Mouse (Mus musculus) hindbrain, postnatal 0 days (tissue): ENCODE measurements at regions not wholly inside any gene's neighbourhood (a gene's known extent, or its start where the extent isn't known, plus 50 kb on each side); places are given as distances from the start of the nearest gene placed in this dataset.

Experiments
- ATAC-seq: fragments of 200-750 bp; cut with Nextera tagmentation; 2 replicates; pipeline ENCODE4 v1.8.0; 2017; ENCODE audit warnings: mild to moderate bottlenecking, moderate TSS enrichment, moderate library complexity
- DNase-seq: peaks from one replicate; pipeline ENCODE4 v3.0.0-alpha.2; 2015; ENCODE audit warnings: low spot score
- H3K27ac ChIP-seq: fragments of 300-500 bp; sonication (generic); 2 replicates; pipeline ENCODE4 v1.5.1; 2014; ENCODE audit warnings: mild to moderate bottlenecking
- H3K27me3 ChIP-seq: fragments of 300-500 bp; sonication (generic); 2 replicates; pipeline ENCODE4 v1.6.1; 2014; ENCODE audit warnings: low read length, mixed read lengths; ENCODE audit not compliant: insufficient read depth
- H3K36me3 ChIP-seq: fragments of 300-500 bp; sonication (generic); 2 replicates; pipeline ENCODE4 v1.6.1; 2014; ENCODE audit warnings: low read length, mixed read lengths; ENCODE audit not compliant: insufficient read depth
- H3K4me1 ChIP-seq: fragments of 300-500 bp; sonication (generic); 2 replicates; pipeline ENCODE4 v1.6.1; 2014; ENCODE audit warnings: antibody characterized with exemption, low read length, mixed read lengths; ENCODE audit not compliant: insufficient read depth
- H3K4me2 ChIP-seq: fragments of 300-500 bp; sonication (generic); 2 replicates; pipeline ENCODE4 v1.6.1; 2014; ENCODE audit warnings: low read depth, mild to moderate bottlenecking, low read length, moderate library complexity, mixed read lengths
- H3K4me3 ChIP-seq: fragments of 300-500 bp; sonication (generic); 2 replicates; pipeline ENCODE4 v1.5.1; 2014; ENCODE audit warnings: low read length
- H3K9ac ChIP-seq: fragments of 300-500 bp; sonication (generic); replicated peaks from 2 replicates; pipeline ENCODE4 v1.6.1; 2014; ENCODE audit warnings: mild to moderate bottlenecking, low read length, moderate library complexity, mixed read lengths
- H3K9me3 ChIP-seq: fragments of 300-500 bp; sonication (generic); 2 replicates; pipeline ENCODE4 v1.6.1; 2016; ENCODE audit warnings: low read length, mixed read lengths
- CTCF ChIP-seq: IDR thresholded peaks from 2 replicates; pipeline ENCODE4 v1.5.1; 2016; ENCODE audit warnings: antibody characterized with exemption, control low read depth, low read depth
- WGBS: fragments of 180-500 bp; shearing (Covaris S2); extraction: QIAGEN DNeasy Blood & Tissue Kit; methylation state at CpG from one replicate; pipeline ENCODE4 v1.1.7; 2014; 5-methylcytosine and 5-hydroxymethylcytosine counted together

DNA sequence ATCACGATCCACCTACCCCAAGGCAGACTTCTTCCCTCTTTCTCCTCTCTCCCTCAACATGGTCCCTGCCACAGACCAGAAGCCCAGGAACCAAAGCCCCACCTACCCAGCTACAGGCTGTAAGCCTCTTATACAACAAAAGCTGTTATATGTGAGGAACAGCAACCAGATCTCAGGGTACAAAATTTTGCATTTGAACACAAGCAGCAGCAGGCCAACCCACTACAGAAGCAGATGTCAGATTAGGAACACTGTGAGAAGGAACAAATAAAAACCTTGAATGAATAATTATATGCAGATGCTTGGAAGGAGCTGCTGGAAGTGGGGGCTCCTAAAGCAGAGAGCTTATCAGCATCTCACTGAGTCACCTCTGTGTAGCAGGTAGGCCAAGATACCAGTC lies 444.8 kb downstream of the Tox3 start:
- H3K9ac ChIP-seq = no peak overlapping the region
- H3K4me2 ChIP-seq = no peak overlapping the region
- no peaks in the 10 kb centered on the region; the same call in 1 of the 2 replicates for H3K9me3 ChIP-seq
- H3K4me1 ChIP-seq = no peaks in the 10 kb centered on the region
- no peak for ATAC-seq
- H3K27ac ChIP-seq = no peak overlapping the region
- no peak for DNase-seq
- 90% methylated on average over 1 of the region's 1 CpGs for WGBS
- no peak for TF ChIP-seq CTCF
- no peaks in the 10 kb centered on the region for H3K36me3 ChIP-seq
- H3K4me3 ChIP-seq = no peak overlapping the region
- no peaks in the 10 kb centered on the region for H3K27me3 ChIP-seq

DNA sequence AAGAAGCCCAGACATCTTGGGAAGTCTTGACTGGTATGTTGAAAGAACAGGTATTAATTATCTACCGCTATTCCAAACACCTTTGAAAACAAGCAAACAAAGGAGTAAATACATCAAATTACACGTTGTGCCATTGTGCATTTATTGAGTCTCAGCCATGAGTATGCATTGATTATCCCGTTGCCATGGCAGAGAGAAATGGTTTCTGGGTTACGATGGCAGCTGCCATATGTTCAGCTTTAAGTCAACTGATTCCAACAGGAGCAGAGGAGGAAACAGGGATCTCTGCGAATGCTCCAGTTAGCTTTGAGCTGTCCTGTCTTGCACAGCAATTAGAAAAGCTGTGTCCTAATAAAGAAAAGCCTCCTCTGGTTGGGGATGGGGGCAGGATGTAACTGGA lies 475.4 kb downstream of the Tox3 start:
- Histone ChIP-seq H3K36me3 (no peaks in the 10 kb centered on the region), H3K9ac (no peak overlapping the region), H3K4me3 (no peak overlapping the region), H3K4me1 (no peaks in the 10 kb centered on the region), H3K27me3 (no peaks in the 10 kb centered on the region), H3K27ac (no peak overlapping the region), H3K4me2 (no peak overlapping the region), H3K9me3 (no peaks in the 10 kb centered on the region)
- DNase-seq (no peak), ATAC-seq (no peak)
- TF ChIP-seq CTCF = no peak
- 31% methylated on average over 5 of the region's 5 CpGs for WGBS

DNA sequence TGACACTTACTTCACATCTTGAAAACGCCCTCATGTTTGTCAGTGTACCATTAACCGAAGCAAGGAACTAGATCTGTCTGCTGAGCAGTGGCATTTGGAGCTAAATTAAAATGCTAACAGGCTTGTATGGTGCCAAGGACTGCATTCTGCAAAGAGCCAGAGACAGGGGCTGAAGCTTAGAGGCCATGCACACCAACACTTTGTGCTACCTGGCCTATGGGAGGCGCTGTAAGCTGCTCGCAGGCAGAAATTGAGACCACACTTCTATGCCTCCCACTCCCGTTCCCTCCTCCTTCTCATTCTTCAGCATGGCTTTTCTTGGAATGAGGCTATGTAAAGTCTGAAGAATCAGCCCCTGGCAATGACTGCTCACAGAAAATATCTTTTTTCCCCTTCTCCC lies 476.2 kb downstream of the Tox3 start:
- no peak for DNase-seq
- ATAC-seq = no peak
- H3K27me3 ChIP-seq = no peaks in the 10 kb centered on the region
- H3K9me3 ChIP-seq = no peaks in the 10 kb centered on the region
- H3K27ac ChIP-seq = no peak overlapping the region
- H3K9ac ChIP-seq = no peak overlapping the region
- TF ChIP-seq CTCF = no peak; the same call in 1 of the 2 replicates
- no peak overlapping the region for H3K4me2 ChIP-seq
- H3K36me3 ChIP-seq = no peaks in the 10 kb centered on the region
- H3K4me3 ChIP-seq = no peak overlapping the region
- 78% methylated on average over 5 of the region's 5 CpGs for whole genome bisulfite sequencing
- no peaks in the 10 kb centered on the region for H3K4me1 ChIP-seq

DNA sequence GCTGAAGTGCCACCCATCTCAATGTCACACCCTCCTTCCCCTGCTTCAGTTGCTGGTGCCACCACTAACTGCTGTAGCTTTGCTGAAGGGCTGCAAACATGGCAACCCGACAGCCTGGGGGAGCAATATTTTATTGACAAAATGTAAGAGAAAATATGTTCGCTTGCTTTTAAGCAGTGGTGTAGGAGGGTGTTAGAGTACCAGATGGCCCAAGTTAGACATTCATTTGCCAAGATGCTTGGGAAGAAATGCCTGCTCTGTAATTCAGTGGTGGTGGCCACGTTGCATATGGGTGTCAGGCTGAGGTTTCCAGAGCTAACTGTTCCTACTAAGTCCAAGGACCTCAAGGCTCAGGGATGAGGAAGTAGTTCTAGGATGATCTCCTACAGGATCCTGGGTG lies 488.3 kb downstream of the Tox3 start:
- Histone ChIP-seq H3K27me3 (no peaks in the 10 kb centered on the region), H3K4me3 (no peak overlapping the region), H3K9me3 (no peaks in the 10 kb centered on the region), H3K4me1 (no peaks in the 10 kb centered on the region), H3K9ac (no peak overlapping the region), H3K27ac (0 out of 2 replicates have a peak overlapping the region, but pooled peaks have one; percentile 32), H3K36me3 (no peaks in the 10 kb centered on the region), H3K4me2 (no peak overlapping the region)
- WGBS = 89% methylated on average over 3 of the region's 3 CpGs
- TF ChIP-seq CTCF = no peak
- ATAC-seq (no peak), DNase-seq (no peak)

DNA sequence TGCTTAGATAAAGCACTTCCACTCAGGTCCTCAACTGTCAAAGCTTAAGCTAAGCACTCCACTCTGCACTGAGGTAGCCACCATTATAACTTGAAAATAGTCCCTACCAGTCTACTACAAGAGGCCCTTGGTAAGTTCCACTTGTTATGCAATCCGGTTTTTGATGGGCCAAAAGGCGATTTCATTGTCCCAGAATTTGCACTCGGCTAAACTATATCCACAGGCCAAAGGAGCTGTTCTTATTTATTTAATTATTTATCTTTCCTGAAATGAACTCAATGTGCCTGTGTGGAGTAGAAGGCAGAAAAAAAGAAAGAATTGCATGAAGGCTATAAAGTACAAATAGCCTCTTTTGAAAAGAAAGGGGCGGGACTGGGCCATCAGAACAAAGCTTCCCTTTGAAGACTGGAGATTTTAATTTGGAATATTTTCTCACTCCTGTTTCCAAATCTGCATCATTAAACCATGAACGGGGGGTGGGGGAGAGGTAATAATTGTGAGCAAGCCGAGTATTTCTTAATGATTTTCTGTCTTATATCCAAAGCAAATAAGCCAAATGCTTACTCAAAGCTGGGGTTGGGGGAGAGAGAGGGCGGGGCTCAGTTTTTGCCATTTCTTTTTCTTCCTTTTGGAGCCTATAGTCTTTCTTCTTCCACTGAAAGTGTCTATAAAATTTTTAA lies 489.3 kb downstream of the Tox3 start:
- no peaks in the 10 kb centered on the region for H3K9me3 ChIP-seq
- H3K27me3 ChIP-seq = no peaks in the 10 kb centered on the region
- H3K36me3 ChIP-seq = no peaks in the 10 kb centered on the region
- ATAC-seq (no peak), DNase-seq (no peak)
- no peak overlapping the region for H3K9ac ChIP-seq
- WGBS = 77% methylated on average over 7 of the region's 7 CpGs
- H3K4me3 ChIP-seq = no peak overlapping the region
- H3K4me2 ChIP-seq = no peak overlapping the region
- TF ChIP-seq CTCF = no peak
- no peaks in the 10 kb centered on the region for H3K4me1 ChIP-seq
- H3K27ac ChIP-seq = no peak overlapping the region

DNA sequence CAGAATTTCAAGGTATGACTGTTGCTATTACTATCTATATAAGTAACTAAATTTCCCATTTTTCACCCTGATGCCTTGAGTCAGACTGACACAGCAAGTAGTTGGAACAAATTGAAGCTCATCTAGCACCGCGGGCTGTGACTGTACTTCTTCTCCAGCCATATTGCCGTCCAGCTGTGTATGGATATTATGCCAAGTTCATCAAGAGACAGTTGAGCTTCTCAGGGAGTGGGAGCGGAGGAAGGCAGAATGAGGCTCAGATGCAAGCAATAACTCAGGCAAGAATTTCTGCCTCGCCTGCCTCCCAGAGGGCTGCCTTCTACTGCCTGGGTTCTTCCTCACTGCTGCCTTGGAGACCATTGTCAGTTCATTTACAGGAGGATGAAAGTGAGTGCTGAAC lies 492.6 kb downstream of the Tox3 start:
- Histone ChIP-seq H3K4me3 (no peak overlapping the region), H3K9me3 (no peaks in the 10 kb centered on the region), H3K27me3 (no peaks in the 10 kb centered on the region), H3K9ac (no peak overlapping the region), H3K4me2 (no peak overlapping the region), H3K27ac (no peak overlapping the region), H3K4me1 (no peaks in the 10 kb centered on the region), H3K36me3 (no peaks in the 10 kb centered on the region)
- ATAC-seq (no peak), DNase-seq (peak; percentile 61)
- 45% methylated on average over 5 of the region's 5 CpGs for WGBS
- no peak for TF ChIP-seq CTCF

DNA sequence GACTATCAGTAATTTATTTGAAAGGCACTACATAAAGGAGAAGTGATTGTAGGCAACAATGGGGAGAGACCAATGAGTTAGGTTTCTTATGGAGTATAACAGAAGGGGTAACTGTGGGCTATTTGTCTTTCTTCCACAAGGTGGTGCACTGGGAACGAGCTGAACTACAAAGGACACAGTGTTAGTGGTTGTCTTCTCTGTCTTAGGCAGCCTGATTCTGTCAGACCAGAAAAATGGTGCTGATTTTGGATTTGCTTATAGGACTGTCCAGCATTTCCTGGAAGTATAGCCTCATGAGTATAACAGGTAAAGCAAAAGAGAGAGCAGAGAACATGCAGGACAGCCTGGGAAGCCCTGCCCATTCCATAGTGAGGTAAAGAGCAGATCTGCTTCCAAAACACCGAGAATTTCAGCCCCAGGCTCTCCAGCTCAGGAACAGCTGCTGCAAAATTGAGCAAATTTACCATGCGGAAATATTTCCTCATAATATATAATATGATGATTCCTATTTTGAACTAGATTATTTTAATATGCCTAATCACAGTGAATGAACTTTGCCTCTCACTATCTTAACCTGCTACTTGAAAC lies 497.8 kb downstream of the Tox3 start:
- DNase-seq (peak; percentile 89), ATAC-seq (peak; percentile 93)
- peak; percentile 91 for TF ChIP-seq CTCF
- H3K4me2 ChIP-seq = no peak overlapping the region
- peak overlapping the region; percentile 69 for H3K27ac ChIP-seq
- 0 out of 2 replicates have a peak, but pooled peaks cover 4% of the 10 kb centered on the region for H3K4me1 ChIP-seq
- H3K36me3 ChIP-seq = no peaks in the 10 kb centered on the region
- no peak overlapping the region for H3K9ac ChIP-seq
- no peaks in the 10 kb centered on the region for H3K27me3 ChIP-seq
- H3K9me3 ChIP-seq = no peaks in the 10 kb centered on the region
- 37% methylated on average over 3 of the region's 3 CpGs for WGBS
- H3K4me3 ChIP-seq = no peak overlapping the region
